Mouse (Mus musculus) heart, embryonic 16.5 days (tissue): ENCODE results near the gene Ndufa12. TPM values are rescaled to one million over a fixed set of nuclear protein-coding genes. Genes with fewer than 3 reads are reported as not detected.

Source experiments
- ATAC-seq: fragments of 200-750 bp; cut with Nextera tagmentation; replicated peaks from 2 replicates; pipeline ENCODE4 v1.8.0; 2017; ENCODE audit warnings: moderate number of reproducible peaks; ENCODE audit not compliant: insufficient read depth, low FRiP score; ENCODE audit errors: extremely low read depth
- H3K27ac ChIP-seq: fragments of 300-500 bp; sonication (generic); 2 replicates; pipeline ENCODE4 v1.5.1; 2014; ENCODE audit warnings: mild to moderate bottlenecking, low read length, control low read depth, moderate library complexity
- H3K27me3 ChIP-seq: fragments of 300-500 bp; sonication (generic); 2 replicates; pipeline ENCODE4 v1.6.1; 2014; ENCODE audit warnings: low read length, mixed read lengths; ENCODE audit not compliant: control insufficient read depth, insufficient read depth
- H3K36me3 ChIP-seq: fragments of 300-500 bp; sonication (generic); 2 replicates; pipeline ENCODE4 v1.6.1; 2014; ENCODE audit not compliant: control insufficient read depth, insufficient read depth
- H3K4me1 ChIP-seq: fragments of 300-500 bp; sonication (generic); 2 replicates; pipeline ENCODE4 v1.6.1; 2014; ENCODE audit warnings: low read length, mixed read lengths; ENCODE audit not compliant: control insufficient read depth, insufficient read depth
- H3K4me2 ChIP-seq: fragments of 300-500 bp; sonication (generic); 2 replicates; pipeline ENCODE4 v1.6.1; 2014; ENCODE audit warnings: low read depth, mild to moderate bottlenecking, control low read depth, low read length
- H3K4me3 ChIP-seq: fragments of 300-500 bp; sonication (generic); 2 replicates; pipeline ENCODE4 v1.5.1; 2014; ENCODE audit warnings: mild to moderate bottlenecking, control low read depth, low read length
- H3K9ac ChIP-seq: fragments of 300-500 bp; sonication (generic); 2 replicates; pipeline ENCODE4 v1.6.1; 2014; ENCODE audit warnings: low read length, control low read depth
- H3K9me3 ChIP-seq: fragments of 300-500 bp; sonication (generic); replicated peaks from 2 replicates; pipeline ENCODE4 v1.6.1; 2016; ENCODE audit warnings: low read length; ENCODE audit not compliant: control insufficient read depth
- WGBS: fragments of 180-500 bp; shearing (Covaris S2); extraction: QIAGEN DNeasy Blood & Tissue Kit; methylation state at CpG from one replicate; pipeline ENCODE4 v1.1.7; 2014; 5-methylcytosine and 5-hydroxymethylcytosine counted together
- polyA plus RNA-seq: library from polyadenylated mRNA; unstranded; fragments of >200 nt; fragmentation: Nextera tagmentation; extraction: Ambion mirVana; gene quantifications from 2 replicates; pipeline ENCODE4 v1.2.1, GENCODE M21; 2015

Gene Ndufa12
- polyA plus RNA-seq, 1 experiment from 2014 or later, result 824 TPM

- H3K27me3 ChIP-seq, result no peaks in the 10 kb centered on the region
- no peak overlapping the region for H3K9ac ChIP-seq
- H3K27ac ChIP-seq, result no peak overlapping the region
- no peak overlapping the region for H3K4me3 ChIP-seq
- peaks cover 5% of the 10 kb centered on the region for H3K9me3 ChIP-seq
- H3K4me2 ChIP-seq, result no peak overlapping the region
- H3K36me3 ChIP-seq, result peaks cover 43% of the 10 kb centered on the region
- no peaks in the 10 kb centered on the region for H3K4me1 ChIP-seq
- no peak for ATAC-seq
- 86% methylated on average over 16 of the region's 16 CpGs for WGBS
Measured at GRCm38 (mm10) chr10:94165426-94165825, 33.1 kb upstream of the Ndufa12 start.

- H3K4me1 ChIP-seq, result no peaks in the 10 kb centered on the region
- no peak overlapping the region for H3K9ac ChIP-seq
- H3K27ac ChIP-seq, result no peak overlapping the region
- H3K4me3 ChIP-seq, result no peak overlapping the region
- H3K27me3 ChIP-seq, result no peaks in the 10 kb centered on the region
- no peak for ATAC-seq
- no peak overlapping the region for H3K4me2 ChIP-seq
- peaks cover 5% of the 10 kb centered on the region for H3K9me3 ChIP-seq
- H3K36me3 ChIP-seq, result peaks cover 44% of the 10 kb centered on the region
- 90% methylated on average over 11 of the region's 11 CpGs for WGBS
Measured at GRCm38 (mm10) chr10:94167051-94167750, 31.3 kb upstream of the Ndufa12 start.

GRCm38 (mm10) chr10:94171440-94172130, 26.9 kb upstream of the Ndufa12 start:
- Histone ChIP-seq H3K27me3 (no peaks in the 10 kb centered on the region), H3K4me3 (no peak overlapping the region), H3K36me3 (peaks cover 61% of the 10 kb centered on the region), H3K27ac (0 out of 2 replicates have a peak overlapping the region, but pooled peaks have one; percentile 5), H3K9ac (no peak overlapping the region), H3K9me3 (peaks cover 5% of the 10 kb centered on the region), H3K4me2 (0 out of 2 replicates have a peak overlapping the region, but pooled peaks have one; percentile 7), H3K4me1 (no peaks in the 10 kb centered on the region)
- WGBS, result 44% methylated on average over 12 of the region's 12 CpGs
- no peak; the same call in 1 of the 2 replicates for ATAC-seq

- H3K27me3 ChIP-seq, result no peaks in the 10 kb centered on the region
- no peaks in the 10 kb centered on the region for H3K4me1 ChIP-seq
- no peak overlapping the region for H3K27ac ChIP-seq
- 73% methylated on average over 11 of the region's 11 CpGs for WGBS
- no peak overlapping the region for H3K9ac ChIP-seq
- no peak overlapping the region for H3K4me3 ChIP-seq
- peaks cover 59% of the 10 kb centered on the region for H3K36me3 ChIP-seq
- 0 out of 2 replicates have a peak overlapping the region, but pooled peaks have one; percentile 7 for H3K4me2 ChIP-seq
- ATAC-seq, result no peak
- peaks cover 5% of the 10 kb centered on the region for H3K9me3 ChIP-seq
Measured at GRCm38 (mm10) chr10:94172137-94172536, 26.4 kb upstream of the Ndufa12 start.

- Histone ChIP-seq H3K27ac (no peak overlapping the region), H3K4me3 (no peak overlapping the region), H3K4me2 (no peak overlapping the region), H3K36me3 (peaks cover 53% of the 10 kb centered on the region), H3K9me3 (peaks cover 5% of the 10 kb centered on the region), H3K9ac (no peak overlapping the region), H3K27me3 (no peaks in the 10 kb centered on the region), H3K4me1 (no peaks in the 10 kb centered on the region)
- no peak for ATAC-seq
- WGBS, result 79% methylated on average over 6 of the region's 6 CpGs
Measured at GRCm38 (mm10) chr10:94172706-94173105, 25.8 kb upstream of the Ndufa12 start.

- ATAC-seq, result no peak
- H3K9ac ChIP-seq, result no peak overlapping the region
- H3K27ac ChIP-seq, result no peak overlapping the region
- peaks cover 5% of the 10 kb centered on the region for H3K9me3 ChIP-seq
- no peak overlapping the region for H3K4me2 ChIP-seq
- WGBS, result 83% methylated on average over 7 of the region's 7 CpGs
- H3K4me3 ChIP-seq, result no peak overlapping the region
- no peaks in the 10 kb centered on the region for H3K4me1 ChIP-seq
- peaks cover 36% of the 10 kb centered on the region for H3K36me3 ChIP-seq
- H3K27me3 ChIP-seq, result no peaks in the 10 kb centered on the region
Measured at GRCm38 (mm10) chr10:94174652-94175051, 23.9 kb upstream of the Ndufa12 start.

- H3K36me3 ChIP-seq, result peaks cover 10% of the 10 kb centered on the region; the same call in 1 of the 2 replicates
- H3K27me3 ChIP-seq, result no peaks in the 10 kb centered on the region
- H3K9me3 ChIP-seq, result no peaks in the 10 kb centered on the region
- H3K9ac ChIP-seq, result no peak overlapping the region
- H3K4me3 ChIP-seq, result no peak overlapping the region
- no peak for ATAC-seq
- H3K4me1 ChIP-seq, result no peaks in the 10 kb centered on the region
- H3K27ac ChIP-seq, result no peak overlapping the region
- 40% methylated on average over 4 of the region's 4 CpGs for WGBS
- no peak overlapping the region for H3K4me2 ChIP-seq
Measured at GRCm38 (mm10) chr10:94183199-94183598, 15.3 kb upstream of the Ndufa12 start.

GRCm38 (mm10) chr10:94204973-94205372, 6.5 kb downstream of the Ndufa12 start:
- no peaks in the 10 kb centered on the region for H3K27me3 ChIP-seq
- H3K9ac ChIP-seq, result no peak overlapping the region
- no peaks in the 10 kb centered on the region for H3K4me1 ChIP-seq
- WGBS, result 90% methylated on average over 4 of the region's 4 CpGs
- H3K4me3 ChIP-seq, result no peak overlapping the region
- no peak for ATAC-seq
- H3K4me2 ChIP-seq, result no peak overlapping the region
- no peaks in the 10 kb centered on the region for H3K9me3 ChIP-seq
- no peak overlapping the region for H3K27ac ChIP-seq
- peaks cover 40% of the 10 kb centered on the region for H3K36me3 ChIP-seq
